Mouse (Mus musculus): ENCODE data around the gene Tnk2. TPM values are rescaled to one million over a fixed set of nuclear protein-coding genes. Genes with fewer than 3 reads are reported as not detected.

The Tnk2 gene
- polyA plus RNA-seq, 1 experiment from 2014 or later: 11.6 TPM

- Histone ChIP-seq H3K4me2 (no peak overlapping the region), H3K27me3 (replicated peaks; ENCODE audit: control insufficient read depth, insufficient read depth, low read length) (no peaks in the 10 kb centered on the region), H3K9ac (ENCODE audit: low read depth, low read length) (no peak overlapping the region), H3K4me3 (ENCODE audit: low read depth, low read length) (no peak overlapping the region), H3K9me3 (ENCODE audit: control insufficient read depth, low read length) (no peaks in the 10 kb centered on the region), H3K4me1 (replicated peaks; ENCODE audit: control insufficient read depth, insufficient read depth, low read length) (no peaks in the 10 kb centered on the region), H3K36me3 (ENCODE audit: control insufficient read depth, insufficient read depth, low read length) (no peaks in the 10 kb centered on the region), H3K27ac (ENCODE audit: low read depth, low read length) (no peak overlapping the region)
- ATAC-seq (replicated peaks; ENCODE audit: low FRiP score): no peak
- DNase-seq (ENCODE audit: low spot score): no peak
- WGBS: 44% methylated on average over 1 of the region's 1 CpGs
These were observed 85.1 kb downstream of the Tnk2 start for GRCm38 (mm10) chr16:32728730-32729129.

Other genes starting within 250 kb of the Tnk2 start
- gene Tm4sf19, start 243.4 kb upstream of the Tnk2 start, polyA plus RNA-seq (2014; fragmentation: Nextera tagmentation; extraction: Ambion mirVana): not detected in 2 replicates
- 13.8 and 15.1 TPM in 2 replicates for gene Tctex1d2, start 224.2 kb upstream of the Tnk2 start, polyA plus RNA-seq (2014; fragmentation: Nextera tagmentation; extraction: Ambion mirVana)
- 37.0 and 42.8 TPM in 2 replicates for gene Pcyt1a, start 213.0 kb upstream of the Tnk2 start, polyA plus RNA-seq (2014; fragmentation: Nextera tagmentation; extraction: Ambion mirVana)
- 1.3 TPM in 2 replicates for gene Slc51a, start 156.0 kb upstream of the Tnk2 start, polyA plus RNA-seq (2014; fragmentation: Nextera tagmentation; extraction: Ambion mirVana)
- not detected in 2 replicates for gene Zdhhc19, start 147.6 kb upstream of the Tnk2 start, polyA plus RNA-seq (2014; fragmentation: Nextera tagmentation; extraction: Ambion mirVana)
- 220 and 245 TPM in 2 replicates for gene Tfrc, start 35.0 kb upstream of the Tnk2 start, polyA plus RNA-seq (2014; fragmentation: Nextera tagmentation; extraction: Ambion mirVana)
- gene Muc4, start 92.0 kb downstream of the Tnk2 start, polyA plus RNA-seq (2014; fragmentation: Nextera tagmentation; extraction: Ambion mirVana): 0.41 and 0.66 TPM in 2 replicates
- gene Muc20, start 153.6 kb downstream of the Tnk2 start, polyA plus RNA-seq (2014; fragmentation: Nextera tagmentation; extraction: Ambion mirVana): not detected in 2 replicates
- gene Smbd1, start 166.6 kb downstream of the Tnk2 start, polyA plus RNA-seq (2014; fragmentation: Nextera tagmentation; extraction: Ambion mirVana): not detected in 2 replicates
- gene Fyttd1, start 233.6 kb downstream of the Tnk2 start, polyA plus RNA-seq (2014; fragmentation: Nextera tagmentation; extraction: Ambion mirVana): 79.9 and 92.7 TPM in 2 replicates
- gene Rubcn, start 233.9 kb downstream of the Tnk2 start, polyA plus RNA-seq (2014; fragmentation: Nextera tagmentation; extraction: Ambion mirVana): 10.6 and 11.0 TPM in 2 replicates